Mouse (Mus musculus) hindbrain, embryonic 10.5 days (tissue): ENCODE measurements around the gene Idi2. TPM values are rescaled to one million over a fixed set of nuclear protein-coding genes. Genes with fewer than 3 reads are reported as not detected.
A peak's percentile ranks its signal among the peaks of the same experiment; 100 is the strongest.
"Not testable (repeated sequence)": the region's sequence is repeated elsewhere in the genome, so short reads cannot be mapped to it uniquely, and the experiment has no call there.

Experiments
- DNase-seq: peaks from one replicate; pipeline ENCODE4 v3.0.0-alpha.2; 2017; ENCODE audit warnings: low spot score
- H3K27ac ChIP-seq: fragments of 300-500 bp; sonication (generic); 2 replicates; pipeline ENCODE4 v1.5.1; 2016; ENCODE audit warnings: mild to moderate bottlenecking, moderate library complexity
- H3K27me3 ChIP-seq: fragments of 300-500 bp; sonication (generic); 2 replicates; pipeline ENCODE4 v1.6.1; 2016; ENCODE audit warnings: mild to moderate bottlenecking; ENCODE audit not compliant: poor library complexity, insufficient read depth, severe bottlenecking
- H3K36me3 ChIP-seq: fragments of 300-500 bp; sonication (generic); 2 replicates; pipeline ENCODE4 v1.6.1; 2016; ENCODE audit warnings: mild to moderate bottlenecking, moderate library complexity
- H3K4me1 ChIP-seq: fragments of 300-500 bp; sonication (generic); replicated peaks from 2 replicates; pipeline ENCODE4 v1.6.1; 2016; ENCODE audit warnings: mild to moderate bottlenecking
- H3K4me3 ChIP-seq: fragments of 300-500 bp; sonication (generic); 2 replicates; pipeline ENCODE4 v1.5.1; 2016; ENCODE audit warnings: mild to moderate bottlenecking, moderate library complexity
- H3K9me3 ChIP-seq: fragments of 300-500 bp; sonication (generic); 2 replicates; pipeline ENCODE4 v1.6.1; 2016; ENCODE audit warnings: mild to moderate bottlenecking, moderate library complexity
- WGBS: fragments of 180-500 bp; shearing (Covaris S2); methylation state at CpG from one replicate; pipeline ENCODE4 v1.1.7; 2016; 5-methylcytosine and 5-hydroxymethylcytosine counted together
- polyA plus RNA-seq: library from polyadenylated mRNA; unstranded; fragments of >200 nt; fragmentation: Nextera tagmentation; extraction: Ambion mirVana; gene quantifications from 2 replicates; pipeline ENCODE4 v1.2.1, GENCODE M21; 2016

Gene Idi2
- polyA plus RNA-seq, 1 experiment from 2014 or later = not detected

- not testable (repeated sequence) for H3K27me3 ChIP-seq, DNase-seq, H3K27ac ChIP-seq, H3K4me1 ChIP-seq, H3K9me3 ChIP-seq, H3K4me3 ChIP-seq
- 67% methylated on average over 3 of the region's 3 CpGs for WGBS
- peaks cover 11% of the 10 kb centered on the region for H3K36me3 ChIP-seq
Measured at GRCm38 (mm10) chr13:8961128-8961888, 8.6 kb downstream of the Idi2 start.

GRCm38 (mm10) chr13:8962266-8962665 lies 9.6 kb downstream of the Idi2 start:
- H3K27ac ChIP-seq, H3K4me3 ChIP-seq, H3K4me1 ChIP-seq, H3K27me3 ChIP-seq, DNase-seq, H3K9me3 ChIP-seq: not testable (repeated sequence)
- 31% methylated on average over 5 of the region's 5 CpGs for WGBS
- H3K36me3 ChIP-seq = peaks cover 20% of the 10 kb centered on the region

GRCm38 (mm10) chr13:8965224-8965623 lies 12.6 kb downstream of the Idi2 start:
- no peak for DNase-seq
- no peak overlapping the region for H3K4me3 ChIP-seq
- H3K36me3 ChIP-seq = peaks cover 48% of the 10 kb centered on the region
- H3K4me1 ChIP-seq = no peaks in the 10 kb centered on the region
- WGBS = 94% methylated on average over 5 of the region's 5 CpGs
- H3K9me3 ChIP-seq = no peaks in the 10 kb centered on the region; the same call in 1 of the 2 replicates
- H3K27ac ChIP-seq = no peak overlapping the region
- H3K27me3 ChIP-seq = no peaks in the 10 kb centered on the region

- Histone ChIP-seq H3K27ac (no peak overlapping the region), H3K9me3 (no peaks in the 10 kb centered on the region; the same call in 1 of the 2 replicates), H3K4me1 (no peaks in the 10 kb centered on the region), H3K4me3 (no peak overlapping the region), H3K27me3 (no peaks in the 10 kb centered on the region), H3K36me3 (peaks cover 72% of the 10 kb centered on the region)
- 94% methylated on average over 8 of the region's 8 CpGs for WGBS
- no peak for DNase-seq
Measured at GRCm38 (mm10) chr13:8967742-8968141, 15.1 kb downstream of the Idi2 start.

- Histone ChIP-seq H3K4me3 (no peak overlapping the region), H3K9me3 (no peaks in the 10 kb centered on the region), H3K4me1 (no peaks in the 10 kb centered on the region), H3K27me3 (no peaks in the 10 kb centered on the region), H3K36me3 (peaks cover 98% of the 10 kb centered on the region), H3K27ac (no peak overlapping the region)
- no peak for DNase-seq
Measured at GRCm38 (mm10) chr13:8972369-8972768, 19.7 kb downstream of the Idi2 start.

DNA sequence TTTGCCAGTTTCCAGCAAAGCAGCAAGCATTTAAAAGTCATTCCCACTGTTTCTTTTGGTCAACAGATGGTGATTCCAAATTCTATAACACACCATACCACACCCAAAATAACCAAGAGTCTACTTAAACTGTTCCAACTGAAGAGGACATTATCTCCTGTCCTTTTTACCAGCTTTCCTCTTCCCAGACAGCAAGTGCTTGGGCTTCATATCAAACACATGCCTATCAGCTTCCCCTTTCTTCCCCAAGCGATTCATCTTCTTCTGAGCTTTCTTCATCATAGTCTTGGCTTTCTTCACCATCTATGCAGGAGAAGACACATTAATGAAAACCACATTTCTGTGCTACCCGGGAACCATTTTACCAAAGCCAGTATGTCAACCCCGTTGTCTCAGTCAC lies 20.3 kb downstream of the Idi2 start:
- Histone ChIP-seq H3K36me3 (peaks cover 99% of the 10 kb centered on the region), H3K4me1 (no peaks in the 10 kb centered on the region), H3K27me3 (no peaks in the 10 kb centered on the region), H3K27ac (no peak overlapping the region), H3K9me3 (no peaks in the 10 kb centered on the region), H3K4me3 (no peak overlapping the region)
- 93% methylated on average over 3 of the region's 3 CpGs for WGBS
- DNase-seq = no peak

DNA sequence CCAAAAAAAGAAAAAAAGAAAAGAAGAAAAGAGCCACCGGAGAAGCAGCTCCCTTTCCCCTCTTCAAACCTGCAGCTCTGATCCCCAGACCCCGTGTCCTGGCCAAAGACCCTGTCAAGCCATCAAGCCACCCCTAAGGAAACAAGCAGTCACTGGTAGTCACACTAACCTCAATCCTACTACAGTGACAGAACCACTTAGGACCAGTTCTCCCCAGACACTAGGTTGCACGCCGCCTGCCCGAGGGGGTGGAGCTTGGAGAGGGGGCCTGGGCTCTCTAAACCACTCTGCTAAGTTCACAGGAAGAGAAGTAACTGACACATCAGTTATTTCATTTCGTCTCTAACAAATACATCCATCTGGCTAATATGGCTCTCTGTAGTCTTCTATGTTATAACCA lies 39.6 kb downstream of the Idi2 start:
- Histone ChIP-seq H3K4me1 (peaks cover 18% of the 10 kb centered on the region), H3K36me3 (peaks cover 52% of the 10 kb centered on the region), H3K9me3 (no peaks in the 10 kb centered on the region), H3K4me3 (no peak overlapping the region), H3K27ac (no peak overlapping the region), H3K27me3 (no peaks in the 10 kb centered on the region)
- DNase-seq = no peak
- WGBS = 90% methylated on average over 6 of the region's 6 CpGs

DNA sequence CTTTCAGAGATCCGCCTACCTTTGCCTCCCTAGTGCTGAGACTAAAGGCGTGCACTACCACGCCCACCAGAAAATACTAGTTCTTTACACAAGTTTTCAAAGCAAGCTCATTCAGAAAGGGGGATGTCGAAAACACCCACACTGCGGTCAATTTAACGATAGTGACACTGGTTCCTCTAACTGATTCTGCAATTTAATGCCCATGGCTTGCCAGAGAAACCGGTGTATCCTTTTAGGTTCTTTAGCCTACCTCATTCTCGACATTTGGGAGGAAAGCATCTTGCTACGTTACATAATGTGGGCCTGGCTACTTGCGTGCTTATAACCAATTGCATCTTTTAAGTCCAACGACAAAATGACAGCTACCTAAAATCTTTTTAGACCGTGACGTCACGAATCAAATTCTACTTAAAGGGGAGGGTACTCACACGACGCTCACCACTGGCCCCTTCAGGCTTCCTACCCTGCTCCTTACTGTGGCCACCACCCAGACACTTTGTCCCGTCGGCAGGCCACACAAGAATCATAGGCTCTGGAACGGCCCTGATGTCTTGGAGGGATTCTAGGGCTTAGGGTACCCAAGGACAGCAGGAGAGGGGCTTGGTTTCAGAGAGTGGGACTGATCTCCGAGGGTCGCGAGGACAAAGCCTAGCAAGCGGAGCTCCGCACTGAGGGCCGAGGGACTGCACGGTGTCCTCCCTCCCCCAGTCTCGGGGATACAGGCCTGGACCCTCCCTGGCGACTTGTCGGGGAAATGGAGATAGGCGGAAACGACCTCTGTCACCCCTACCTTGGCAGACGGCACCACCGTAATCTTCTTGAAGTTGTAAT lies 42.7 kb downstream of the Idi2 start:
- Histone ChIP-seq H3K36me3 (peaks cover 20% of the 10 kb centered on the region), H3K4me3 (peak overlapping the region; percentile 73), H3K4me1 (peaks cover 18% of the 10 kb centered on the region), H3K27me3 (no peaks in the 10 kb centered on the region), H3K9me3 (no peaks in the 10 kb centered on the region), H3K27ac (peak overlapping the region; percentile 90)
- 4% methylated on average over 33 of the region's 33 CpGs for WGBS
- no peak for DNase-seq

DNA sequence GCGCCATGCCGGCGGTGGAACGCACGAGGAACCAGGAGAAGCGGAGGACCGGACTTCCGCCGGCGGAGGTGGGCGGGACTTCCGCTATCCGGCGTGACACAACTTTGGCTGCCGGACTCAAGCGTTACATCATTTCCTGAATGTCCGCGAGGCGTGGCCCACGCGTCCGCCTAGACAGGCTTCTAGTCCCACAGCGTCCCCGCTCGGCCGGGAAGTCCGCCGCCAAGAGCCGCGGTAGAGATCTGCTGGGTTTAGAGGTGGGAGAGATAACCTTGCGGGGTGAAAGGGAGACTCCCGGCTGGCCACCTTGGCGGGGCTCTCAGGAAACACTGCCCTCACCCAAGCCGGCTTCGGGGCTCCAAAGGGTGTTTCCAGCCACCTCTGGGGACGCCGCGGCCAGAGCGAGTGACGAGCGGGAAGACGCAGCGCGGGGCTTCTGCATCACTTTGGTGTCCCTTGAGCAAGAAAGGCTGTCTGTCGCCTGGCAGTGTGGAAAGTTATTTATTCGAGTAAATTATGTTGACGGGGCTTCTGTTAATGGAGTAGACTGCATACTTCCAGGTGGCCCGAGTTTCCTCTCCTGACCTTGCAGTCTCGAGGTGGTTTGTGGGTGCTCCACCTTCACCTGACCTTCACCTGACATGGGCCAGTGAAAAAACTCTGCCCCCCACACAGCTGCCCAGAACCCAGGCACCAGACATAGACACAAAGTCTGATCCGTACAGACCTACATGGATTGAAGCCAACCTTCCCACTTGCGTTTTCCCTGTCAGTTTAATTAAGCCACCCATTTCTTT lies 43.5 kb downstream of the Idi2 start, which contains the start of gene Gtpbp4:
Gene Gtpbp4 (minus strand): TSS at position 94 of the 797 bp plus-strand sequence.
- no peaks in the 10 kb centered on the region for H3K9me3 ChIP-seq
- peaks cover 18% of the 10 kb centered on the region for H3K4me1 ChIP-seq
- peak within 1 kb of the TSS; percentile 73 for H3K4me3 ChIP-seq
- no peaks in the 10 kb centered on the region for H3K27me3 ChIP-seq
- DNase-seq = peak; percentile 98
- H3K36me3 ChIP-seq = peaks cover 13% of the 10 kb centered on the region
- 1% methylated on average over 51 of the region's 51 CpGs for WGBS
- peak within 1 kb of the TSS; percentile 90 for H3K27ac ChIP-seq

GRCm38 (mm10) chr13:8997221-8997620 lies 44.6 kb downstream of the Idi2 start:
- H3K4me1 ChIP-seq = peaks cover 18% of the 10 kb centered on the region
- not testable (repeated sequence) for DNase-seq, H3K27me3 ChIP-seq, H3K36me3 ChIP-seq, H3K27ac ChIP-seq, H3K9me3 ChIP-seq, H3K4me3 ChIP-seq
- 88% methylated on average over 5 of the region's 5 CpGs for WGBS

DNA sequence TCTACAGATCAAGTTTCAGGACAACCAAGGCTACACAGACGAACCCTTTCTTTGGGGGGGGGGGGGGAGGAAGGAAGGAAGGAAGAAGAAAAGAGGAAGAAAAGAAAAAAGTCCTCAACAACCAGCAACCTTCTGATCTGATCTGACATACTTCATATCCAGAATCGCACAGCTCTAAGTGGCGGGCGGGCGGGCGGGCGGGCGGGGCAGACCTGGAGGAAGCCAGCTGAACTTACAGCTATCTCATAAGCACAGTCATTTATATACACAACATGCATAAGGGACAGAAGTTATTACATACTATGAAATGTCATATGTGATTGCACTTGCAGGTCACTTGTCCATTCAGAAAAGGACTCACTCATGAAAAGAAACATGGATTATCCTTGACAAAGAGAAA lies 46.8 kb downstream of the Idi2 start:
- no peak for DNase-seq
- Histone ChIP-seq H3K4me3 (no peak overlapping the region), H3K4me1 (peaks cover 13% of the 10 kb centered on the region), H3K27ac (no peak overlapping the region), H3K27me3 (no peaks in the 10 kb centered on the region), H3K9me3 (no peaks in the 10 kb centered on the region), H3K36me3 (no peaks in the 10 kb centered on the region)
- WGBS = 83% methylated on average over 8 of the region's 8 CpGs

DNA sequence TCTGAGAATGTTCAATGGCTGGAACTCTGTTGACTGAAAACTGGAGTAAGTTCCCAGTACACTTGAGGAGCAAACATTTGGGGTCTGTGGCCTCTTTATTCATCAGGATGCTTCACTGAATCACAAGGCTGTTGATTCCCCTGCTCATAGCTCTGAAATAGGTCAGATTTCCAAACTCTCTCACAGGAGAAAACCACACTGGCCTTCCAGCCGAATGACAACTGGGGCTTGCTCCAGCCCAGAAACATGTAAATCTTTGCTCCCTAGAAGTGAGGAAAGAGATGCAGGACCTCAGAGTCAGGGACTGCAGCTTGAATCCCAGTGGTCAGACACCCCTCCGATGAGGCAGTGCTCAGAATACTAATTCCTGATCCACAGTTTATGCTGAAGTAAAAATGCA lies 50.6 kb downstream of the Idi2 start:
- WGBS = 70% methylated on average over 2 of the region's 2 CpGs
- H3K27me3 ChIP-seq = no peaks in the 10 kb centered on the region
- no peaks in the 10 kb centered on the region for H3K9me3 ChIP-seq
- DNase-seq = no peak
- H3K4me3 ChIP-seq = no peak overlapping the region
- H3K36me3 ChIP-seq = no peaks in the 10 kb centered on the region
- H3K27ac ChIP-seq = no peak overlapping the region
- H3K4me1 ChIP-seq = no peaks in the 10 kb centered on the region
